Mouse (Mus musculus): ENCODE results near the gene Gpr108.

DNA sequence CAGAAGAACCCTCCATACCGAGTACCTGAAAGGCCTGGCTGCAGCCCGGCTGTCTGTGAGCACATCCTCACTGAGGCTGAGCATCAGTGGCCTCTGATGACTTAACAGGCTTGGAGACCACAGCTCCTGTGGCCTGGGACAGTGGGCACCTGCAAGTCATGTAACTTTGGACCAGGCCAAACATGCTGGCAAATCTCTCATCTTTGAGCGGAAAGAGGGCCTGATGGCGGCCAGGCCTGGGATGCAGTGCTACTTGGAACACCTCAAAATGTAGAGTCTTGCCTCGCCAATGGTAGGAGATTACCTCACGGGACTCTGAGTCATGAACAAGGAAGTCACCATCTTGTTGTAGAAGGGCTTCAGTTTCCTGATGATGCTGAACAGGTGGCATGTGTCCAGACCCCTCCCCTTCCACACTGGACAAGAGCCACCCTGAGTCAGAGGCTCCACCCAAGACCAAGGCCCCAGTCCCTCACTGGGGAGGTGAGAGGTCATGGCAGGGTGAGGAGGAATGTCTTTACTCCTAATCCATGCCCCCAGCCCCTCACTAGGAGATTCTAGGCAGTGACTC lies 19.4 kb upstream of the Gpr108 start:
- no peak for TF ChIP-seq GATA1 (IDR thresholded peaks at IDR 0.05; ENCODE audit: borderline replicate concordance, low read length)
- no peak for TF ChIP-seq FLI1 (IDR thresholded peaks at IDR 0.05; ENCODE audit: low read length)

Data from megakaryocyte, embryonic 14.5 days (primary cell).